Mouse (Mus musculus): ENCODE data around the gene Klrk1.
"Not testable (repeated sequence)": the region's sequence is repeated elsewhere in the genome, so short reads cannot be mapped to it uniquely, and the experiment has no call there.

DNA sequence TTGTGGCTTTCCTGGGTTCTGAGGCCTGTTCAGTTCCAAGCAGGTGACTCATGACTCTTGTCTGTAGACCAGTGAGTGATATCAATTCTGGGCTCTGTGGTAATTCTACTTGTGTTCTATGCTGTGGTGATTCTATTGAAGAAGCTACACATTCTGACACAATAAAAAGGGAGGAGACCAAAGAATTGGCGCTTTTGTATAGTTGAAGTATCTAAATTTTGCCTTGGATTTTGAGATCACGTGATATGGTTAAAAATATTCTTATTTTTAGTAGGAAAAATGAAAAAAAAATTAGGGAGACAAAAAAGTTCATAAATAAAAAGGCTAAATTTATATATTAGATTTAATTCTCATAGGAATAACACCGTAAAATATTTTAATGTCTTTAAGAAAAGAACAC is 19.6 kb upstream of the Klrk1 start, which contains the start of gene Klrc3:
- TF ChIP-seq CTCF, POLR2A (IDR thresholded peaks at IDR 0.05; ENCODE audit: insufficient read depth, low read depth, low read length): not testable (repeated sequence)
